Mouse (Mus musculus): ENCODE measurements around the gene Serpinb1a.
A peak's percentile ranks its signal among the peaks of the same experiment; 100 is the strongest.
"Not testable (repeated sequence)": the region's sequence is repeated elsewhere in the genome, so short reads cannot be mapped to it uniquely, and the experiment has no call there.

The Serpinb1a gene

DNA sequence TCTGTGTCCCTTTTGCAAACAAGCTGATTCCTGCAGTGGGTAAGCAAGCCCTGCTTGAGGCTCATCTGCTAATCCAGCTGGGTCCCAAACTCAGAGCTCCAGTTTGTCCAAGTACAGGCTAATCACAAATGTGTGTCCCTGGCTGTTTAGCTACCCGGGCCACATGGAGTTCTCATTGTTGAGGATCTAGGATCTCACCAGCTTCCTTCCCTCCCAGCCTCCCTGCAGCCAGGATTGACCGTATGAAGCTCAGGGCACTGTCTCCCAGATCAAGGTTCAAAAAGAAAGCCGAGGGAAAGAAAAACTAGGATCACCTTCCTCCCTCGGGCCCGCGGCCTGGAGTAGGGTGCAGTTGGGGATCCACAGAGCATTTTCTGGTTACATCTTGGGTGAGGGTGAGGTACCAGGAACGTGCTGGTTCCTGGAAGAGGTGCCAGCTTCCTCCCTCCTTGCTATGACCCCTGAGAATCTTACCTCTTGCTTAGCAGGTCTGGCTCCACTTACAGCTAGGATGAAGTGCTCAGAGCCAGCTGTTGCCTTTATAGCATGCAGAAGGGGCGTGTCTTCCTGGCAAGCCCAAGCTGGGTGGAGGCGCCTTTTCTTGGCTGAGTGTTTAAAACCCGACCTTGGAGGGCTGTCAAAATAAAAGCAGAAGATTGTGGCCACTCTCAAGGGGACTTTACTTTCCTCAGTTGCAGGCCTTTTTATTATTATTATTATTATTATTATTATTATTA, at the start of gene Serpinb1a:
Gene Serpinb1a (minus strand): TSS at position 518 of the 737 bp plus-strand sequence.
- DNase-seq (ENCODE audit: low spot score in 2 of 2) = no peak

DNA sequence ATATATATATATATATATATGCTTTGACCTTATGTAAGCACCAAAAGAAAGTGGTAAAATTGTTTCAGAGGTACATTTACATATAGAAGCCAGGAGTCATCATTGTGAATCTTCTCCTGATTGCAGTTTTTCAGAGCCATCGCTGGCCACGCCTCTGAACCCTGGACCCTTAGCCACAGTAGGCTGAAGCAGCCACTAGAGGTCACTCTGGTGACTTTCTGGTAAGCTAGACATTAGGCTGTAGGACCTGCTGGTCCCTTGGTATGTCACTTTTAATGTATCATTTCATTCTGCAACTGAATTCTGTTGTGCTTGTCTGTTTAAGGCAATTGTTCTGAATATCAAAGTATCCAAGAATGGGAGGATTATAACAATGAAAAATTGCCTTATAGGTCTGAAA, 49.7 kb upstream of the Serpinb1a start:
- DNase-seq (ENCODE audit: low spot score in 2 of 2) = no peak

DNA sequence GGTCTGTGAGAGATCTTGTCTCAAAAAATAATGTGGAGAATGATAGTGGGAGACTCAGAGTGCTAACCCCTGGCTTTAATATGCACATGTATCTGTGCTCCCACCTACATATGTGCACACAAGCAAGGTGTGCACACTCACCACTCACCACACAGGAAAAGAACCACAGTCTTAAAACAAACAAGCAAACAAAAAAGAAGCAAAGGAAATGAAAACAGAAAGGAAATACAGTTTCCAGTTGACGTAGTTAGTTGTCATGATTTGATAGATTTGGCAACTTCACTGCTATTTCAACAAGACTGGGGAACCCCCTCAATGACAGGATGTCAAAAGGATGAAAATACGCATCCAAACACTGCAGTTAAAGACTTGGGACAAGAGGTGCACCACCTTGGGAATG, 48.1 kb upstream of the Serpinb1a start:
- DNase-seq (ENCODE audit: low spot score in 2 of 2) = not testable (repeated sequence)

DNA sequence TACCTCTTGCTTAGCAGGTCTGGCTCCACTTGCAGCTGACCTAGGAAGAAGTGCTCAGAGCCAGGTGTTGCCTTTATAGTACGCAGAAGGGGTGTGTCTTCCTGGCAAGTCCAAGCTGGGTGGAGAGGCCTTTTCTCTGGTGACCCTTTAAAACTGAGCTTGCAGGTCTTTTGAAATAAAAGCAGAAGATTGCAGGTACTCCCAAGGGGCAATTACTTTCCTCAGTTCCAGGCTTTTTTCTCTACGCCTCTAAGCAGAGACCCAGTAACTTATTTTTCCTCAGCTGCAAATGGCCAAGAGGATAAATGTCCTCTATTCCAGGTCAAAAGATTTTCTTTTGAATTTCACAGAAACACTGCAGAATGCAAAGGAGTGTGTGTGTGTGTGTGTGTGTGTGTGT, 47.1 kb upstream of the Serpinb1a start, which contains the start of gene Serpinb1c:
Gene Serpinb1c (minus strand): TSS at position 101 of the 400 bp plus-strand sequence.
- DNase-seq (ENCODE audit: low spot score in 2 of 2) = no peak

DNA sequence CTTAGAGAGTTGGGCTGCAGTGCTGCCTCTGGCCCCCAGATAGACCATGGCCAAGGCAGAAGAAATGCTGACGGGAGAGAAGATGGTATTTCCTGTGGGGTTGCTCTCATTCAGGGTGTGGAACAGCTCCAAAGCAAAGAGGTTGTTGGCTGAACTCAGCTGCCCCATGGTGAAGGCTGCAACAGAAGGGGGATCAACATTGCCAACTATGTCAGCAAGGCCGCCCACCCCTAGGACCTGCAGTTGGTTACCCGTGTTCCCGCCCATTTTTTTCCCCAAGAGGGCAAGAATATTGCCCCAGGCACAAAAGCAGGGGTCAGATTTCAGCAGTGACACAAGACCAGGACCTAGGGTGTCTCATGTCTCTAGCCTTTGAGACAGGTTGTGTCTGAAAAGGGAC, 45.9 kb upstream of the Serpinb1a start:
- DNase-seq (ENCODE audit: low spot score in 2 of 2) = no peak

DNA sequence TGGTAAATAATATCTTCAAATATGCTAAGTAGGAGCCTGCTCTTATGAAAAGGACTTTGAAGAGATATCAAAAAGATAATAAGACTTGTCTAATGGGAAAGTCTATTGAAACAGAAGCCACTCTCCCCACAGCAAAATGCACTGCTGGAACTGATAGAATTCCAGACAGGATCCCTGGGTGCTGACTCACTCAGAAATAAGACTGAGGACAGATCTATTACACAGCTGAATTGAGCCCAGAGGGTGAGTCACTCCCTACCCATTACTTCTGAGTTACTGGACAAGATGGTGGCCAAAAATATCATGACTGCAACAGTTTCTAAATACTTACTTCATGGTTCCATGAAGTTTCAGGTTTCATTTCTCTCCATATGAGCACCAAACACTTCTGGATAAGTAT, 33.8 kb upstream of the Serpinb1a start:
- no peak for DNase-seq (ENCODE audit: low spot score in 2 of 2)

DNA sequence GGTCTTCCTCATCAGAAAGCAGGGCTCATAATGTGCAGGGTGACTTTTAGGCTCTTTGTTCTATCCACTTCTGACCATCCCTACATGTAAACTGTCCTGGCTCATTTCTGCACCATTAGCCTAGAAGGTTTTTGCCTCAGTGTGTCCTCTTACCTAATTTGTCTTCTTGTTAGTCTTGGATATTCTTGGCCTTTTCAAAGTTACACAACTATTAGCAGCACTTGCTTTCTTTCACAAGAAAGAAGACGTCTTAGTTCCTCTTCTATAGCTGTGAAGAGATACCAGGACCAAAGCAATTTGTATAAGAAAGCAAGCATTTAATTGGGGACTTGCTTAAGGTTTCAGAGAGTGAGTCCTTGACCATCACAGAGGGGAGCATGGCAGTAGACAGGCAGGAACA, 22.9 kb upstream of the Serpinb1a start:
- no peak for DNase-seq (ENCODE audit: low spot score in 2 of 2)

DNA sequence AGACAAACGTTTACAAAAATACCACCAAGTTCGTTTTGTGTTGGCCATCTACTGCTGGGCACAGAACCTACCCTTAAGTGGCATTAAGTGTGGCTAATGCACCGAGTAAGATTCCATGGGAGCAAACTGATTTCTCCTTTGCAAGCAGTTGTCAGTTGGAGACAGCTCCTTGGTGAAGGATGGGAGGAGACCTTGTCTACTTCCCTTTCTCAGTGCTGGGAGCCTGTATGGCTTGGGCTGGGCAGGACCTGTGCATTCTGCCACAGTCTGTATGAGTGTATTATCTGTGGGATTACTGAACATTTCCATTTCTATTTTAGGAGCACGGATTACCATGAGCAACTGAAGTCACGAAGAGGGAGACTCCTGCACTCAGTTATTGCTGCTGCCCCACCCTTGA, 17.9 kb upstream of the Serpinb1a start:
- DNase-seq (ENCODE audit: low spot score in 2 of 2) = no peak

DNA sequence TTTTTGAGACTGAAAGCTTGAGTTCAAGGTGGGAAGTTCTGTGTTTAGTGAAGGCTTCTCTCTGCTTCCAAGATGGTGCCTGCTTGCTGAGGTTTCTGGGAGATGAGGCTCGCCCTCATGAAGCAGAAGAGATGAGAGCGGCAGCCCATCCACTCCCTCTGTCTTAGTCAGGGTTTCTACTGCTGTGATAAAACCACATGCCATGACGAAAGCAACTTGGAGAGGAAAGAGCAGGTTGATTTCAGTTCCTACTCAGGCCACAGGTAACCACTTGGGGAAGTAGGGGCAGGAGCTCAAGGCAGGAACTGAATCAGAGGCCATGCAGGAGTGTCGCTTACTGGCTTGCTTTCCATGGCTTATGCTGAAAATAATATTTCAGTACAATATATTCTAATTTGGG, 17.2 kb upstream of the Serpinb1a start:
- not testable (repeated sequence) for DNase-seq (ENCODE audit: low spot score in 2 of 2)

DNA sequence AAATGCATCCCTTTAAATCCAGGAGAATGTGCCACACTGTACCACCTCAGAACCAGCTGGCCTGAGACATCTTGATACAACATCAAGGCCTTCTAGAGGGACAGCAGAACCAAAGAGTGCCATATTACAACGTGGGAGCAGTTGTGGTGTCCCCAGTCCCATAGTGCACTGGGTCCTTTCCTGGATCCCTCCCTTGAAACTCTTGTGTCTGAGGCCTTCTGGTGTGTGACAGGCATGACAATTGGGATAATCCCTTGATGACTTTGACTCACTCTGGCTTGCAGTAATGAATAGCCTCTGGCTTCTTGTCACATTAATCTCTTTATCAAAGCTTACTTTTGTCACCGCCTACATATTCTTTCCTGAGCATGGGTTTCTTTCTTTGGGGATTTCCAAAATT, 16.0 kb upstream of the Serpinb1a start:
- no peak for DNase-seq (ENCODE audit: low spot score in 2 of 2)

DNA sequence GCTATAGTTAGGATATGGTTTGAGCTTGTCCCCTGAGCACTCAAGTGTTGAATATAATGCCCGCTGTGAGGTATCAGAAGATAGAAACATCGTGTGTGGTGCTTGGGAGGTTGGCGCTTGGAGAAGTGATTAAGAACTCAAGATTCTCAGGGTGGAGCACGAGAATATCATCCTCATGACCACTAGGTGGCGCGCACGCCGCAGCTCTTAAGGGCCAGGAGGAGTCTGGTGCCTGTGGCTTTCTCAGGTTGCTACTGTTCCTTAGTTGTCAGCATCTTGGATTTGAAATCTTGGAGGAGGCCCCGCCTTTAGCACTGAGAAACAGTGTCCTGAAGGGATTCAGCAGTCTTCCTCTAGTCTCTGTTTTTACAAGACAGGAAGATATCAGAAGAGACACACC, 15.5 kb upstream of the Serpinb1a start:
- DNase-seq (ENCODE audit: low spot score in 2 of 2) = peak; percentile 22 to 70

DNA sequence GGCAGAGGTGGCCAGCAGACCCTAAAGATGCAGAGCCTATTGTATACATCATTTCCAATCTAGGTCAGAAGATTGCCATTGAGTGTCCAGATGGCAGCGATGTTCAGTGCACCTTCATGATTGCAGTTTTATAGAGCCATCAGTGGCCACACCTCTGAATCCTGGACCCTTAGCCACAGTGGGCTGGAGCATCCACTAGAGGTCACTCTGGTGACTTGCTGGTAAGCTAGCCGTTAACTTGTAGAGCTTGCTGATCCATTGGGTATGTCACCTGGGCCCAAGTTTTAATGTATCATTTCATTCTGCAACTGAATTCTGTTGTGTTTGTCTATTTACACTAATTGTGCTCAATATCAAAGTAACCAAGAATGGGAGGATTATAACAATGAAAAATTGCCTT, 14.6 kb upstream of the Serpinb1a start:
- no peak for DNase-seq (ENCODE audit: low spot score in 2 of 2)

DNA sequence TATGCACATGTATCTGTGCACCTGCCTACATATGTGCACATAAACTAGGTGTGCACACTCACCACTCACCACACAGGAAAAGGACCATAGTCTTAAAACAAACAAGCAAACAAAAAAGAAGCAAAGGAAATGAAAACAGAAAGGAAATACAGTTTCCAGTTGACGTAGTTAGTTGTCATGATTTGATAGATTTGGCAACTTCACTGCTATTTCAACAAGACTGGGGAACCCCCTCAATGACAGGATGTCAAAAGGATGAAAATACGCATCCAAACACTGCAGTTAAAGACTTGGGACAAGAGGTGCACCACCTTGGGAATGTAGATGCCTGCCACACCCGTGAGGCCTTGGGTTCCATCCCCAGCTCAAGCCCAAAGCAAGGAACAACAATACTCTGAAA, 13.5 kb upstream of the Serpinb1a start:
- not testable (repeated sequence) for DNase-seq (ENCODE audit: low spot score in 2 of 2)

DNA sequence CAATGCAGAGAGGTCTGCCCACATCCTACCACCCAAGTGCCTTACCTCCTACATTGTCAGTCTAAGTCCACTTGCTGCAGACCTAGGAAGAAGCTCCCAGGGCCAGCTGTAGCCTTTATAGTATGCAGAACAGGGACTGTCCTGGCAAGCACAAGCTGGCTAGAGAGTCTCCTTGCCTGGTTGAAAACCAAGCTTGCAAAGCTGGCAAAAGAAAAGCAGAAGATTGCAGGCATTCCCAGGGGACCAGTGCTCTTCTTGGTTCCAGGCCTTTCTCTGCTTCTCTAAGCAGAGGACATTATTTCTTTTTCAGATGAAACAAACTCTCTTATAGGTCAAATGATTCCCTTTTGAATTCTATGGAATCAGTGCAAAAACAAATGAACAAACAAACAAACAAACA, 12.5 kb upstream of the Serpinb1a start:
- no peak for DNase-seq (ENCODE audit: low spot score in 2 of 2)

DNA sequence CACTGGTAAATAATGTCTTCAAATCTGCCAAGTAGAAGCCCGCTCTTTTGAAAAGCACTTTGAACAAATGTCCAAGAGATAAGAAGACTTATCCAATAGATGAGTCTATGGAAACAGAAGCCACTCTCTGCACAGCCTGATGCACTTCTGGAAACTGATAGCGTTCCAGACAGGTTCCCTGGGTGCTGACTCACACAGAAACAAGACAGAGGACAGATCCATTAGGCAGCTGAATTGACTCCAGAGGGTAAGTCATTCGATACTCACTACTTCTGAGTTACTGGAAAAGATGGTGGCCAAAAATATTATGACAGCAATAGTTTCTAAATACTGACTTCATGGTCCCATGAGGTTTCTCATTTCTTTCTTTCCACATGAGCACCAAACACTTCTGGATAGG, 9.8 kb upstream of the Serpinb1a start:
- DNase-seq (ENCODE audit: low spot score in 2 of 2) = no peak

DNA sequence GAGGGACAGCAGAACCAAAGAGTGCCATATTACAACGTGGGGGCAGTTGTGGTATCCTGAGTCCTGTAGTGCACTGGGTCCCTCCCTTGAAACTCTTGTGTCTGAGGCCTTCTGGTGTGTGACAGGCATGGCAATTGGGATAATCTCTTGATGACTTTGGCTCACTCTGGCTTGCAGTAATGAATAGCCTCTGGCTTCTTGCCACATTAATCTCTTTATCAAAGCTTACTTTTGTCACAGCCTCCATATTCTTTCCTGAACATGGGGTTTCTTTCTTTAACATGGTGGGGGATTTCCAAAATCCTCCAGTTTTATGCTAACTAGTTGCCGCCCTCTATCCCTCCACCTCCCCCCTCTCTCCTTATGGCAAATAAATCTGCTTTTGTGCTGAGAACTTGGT, 2.1 kb upstream of the Serpinb1a start:
- no peak for DNase-seq (ENCODE audit: low spot score in 2 of 2)

DNA sequence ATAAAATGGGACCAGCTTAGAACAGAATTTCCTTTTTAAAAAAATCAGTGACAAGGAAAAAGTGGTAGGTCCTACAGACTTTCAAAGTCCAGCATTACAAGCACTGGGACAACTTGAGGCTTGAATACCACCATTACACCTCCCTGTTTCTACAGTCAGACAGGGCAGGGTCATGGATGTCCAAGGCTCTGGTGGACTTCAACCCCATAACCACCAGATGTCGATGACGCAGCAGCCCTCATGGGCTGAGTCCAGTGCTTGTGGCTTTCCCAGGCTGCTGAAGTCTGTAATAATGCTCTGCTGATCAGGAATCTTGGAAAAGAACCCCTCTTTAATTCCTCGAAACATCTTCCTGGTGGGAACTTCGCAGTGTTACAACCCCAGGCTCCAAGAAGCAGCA, 1.6 kb upstream of the Serpinb1a start:
- no peak for DNase-seq (ENCODE audit: low spot score in 2 of 2)

DNA sequence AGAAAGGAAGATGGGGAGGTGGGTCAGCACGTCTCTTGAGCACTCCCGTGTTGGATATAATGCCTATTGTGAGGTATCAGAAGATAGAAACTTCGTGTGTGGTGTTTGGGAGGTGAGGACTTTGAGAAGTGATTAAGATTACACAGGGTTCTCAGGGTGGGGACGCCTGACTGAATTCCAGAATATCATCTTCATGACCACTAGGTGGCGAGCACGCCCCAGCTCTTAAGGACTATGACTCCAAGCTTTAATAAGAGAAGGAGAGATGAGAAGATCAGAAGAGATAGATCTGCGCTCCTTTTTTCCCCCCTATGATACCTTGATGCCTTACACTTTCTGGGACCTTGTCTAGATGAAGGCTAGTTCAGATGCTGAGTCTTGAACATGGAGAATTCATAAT, 982 bp upstream of the Serpinb1a start:
- DNase-seq (ENCODE audit: low spot score in 2 of 2) = peak in 1 of 2 experiments; percentile 32

DNA sequence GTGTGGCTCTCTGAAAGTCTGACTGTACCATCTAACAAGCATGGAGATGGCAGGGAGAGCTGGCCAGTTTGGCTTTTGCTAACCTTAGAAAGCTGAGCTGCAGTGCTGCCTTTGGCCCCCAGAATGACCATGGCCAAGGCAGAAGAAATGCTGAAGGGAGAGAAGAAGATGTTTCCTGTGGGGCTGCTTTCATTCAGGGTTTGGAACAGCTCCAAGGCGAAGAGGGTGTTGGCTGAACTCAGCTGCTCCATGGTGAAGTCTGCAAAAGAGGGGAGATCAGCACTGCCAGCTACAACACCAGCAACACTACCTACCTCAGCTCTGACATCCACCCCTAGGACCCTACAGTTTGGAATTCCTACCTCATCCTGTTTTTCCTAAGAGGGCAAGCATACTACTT, 829 bp downstream of the Serpinb1a start:
- DNase-seq (ENCODE audit: low spot score in 2 of 2) = no peak

DNA sequence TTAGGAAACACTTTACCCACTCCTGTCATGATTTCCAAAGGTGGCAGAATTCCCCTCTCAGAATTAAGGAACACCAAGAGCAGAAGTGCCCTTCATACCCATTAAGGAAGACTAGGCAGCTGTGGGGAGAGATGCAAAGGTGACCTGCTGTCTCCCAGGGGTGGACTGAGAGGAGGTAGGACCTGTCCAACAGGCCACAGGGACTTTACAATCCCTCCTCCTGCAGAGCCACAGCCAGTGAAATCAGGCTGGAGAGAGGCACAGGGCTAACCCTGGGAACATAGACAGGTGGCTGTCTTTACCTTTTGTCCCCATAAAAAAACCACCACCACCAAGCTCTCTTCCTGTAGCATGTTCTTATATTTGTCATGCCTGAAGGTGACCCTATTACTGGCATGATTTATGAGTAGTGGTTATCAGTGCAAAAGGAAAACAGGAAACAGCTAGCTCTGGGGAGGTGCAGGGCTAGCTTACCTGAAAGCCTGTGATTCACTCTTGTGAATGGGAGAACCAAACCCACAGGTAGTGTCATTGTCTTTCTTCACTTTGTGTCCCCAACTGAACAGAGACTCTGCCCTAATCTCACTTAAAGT, 1.4 kb downstream of the Serpinb1a start:
- DNase-seq (ENCODE audit: low spot score in 2 of 2) = no peak

DNA sequence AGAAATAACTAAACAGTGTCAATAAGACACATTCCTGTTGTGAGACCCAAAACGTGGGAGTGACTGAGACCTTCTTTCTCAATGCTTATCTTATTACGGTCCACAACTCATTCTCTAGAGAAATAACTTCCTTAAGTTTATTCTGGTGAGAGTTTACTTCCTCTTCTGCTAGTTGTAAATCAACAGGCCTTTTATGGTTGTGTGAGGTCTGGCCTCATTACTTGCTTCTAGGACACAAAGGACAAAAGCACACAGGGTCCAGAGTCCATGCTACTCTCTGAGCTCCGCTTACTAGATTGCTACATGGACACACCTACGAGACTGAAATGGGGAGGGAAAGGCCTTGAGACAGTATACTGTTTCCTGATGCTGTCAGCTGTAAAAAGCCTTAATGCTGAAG, 1.9 kb downstream of the Serpinb1a start:
- DNase-seq (ENCODE audit: low spot score in 2 of 2) = no peak

DNA sequence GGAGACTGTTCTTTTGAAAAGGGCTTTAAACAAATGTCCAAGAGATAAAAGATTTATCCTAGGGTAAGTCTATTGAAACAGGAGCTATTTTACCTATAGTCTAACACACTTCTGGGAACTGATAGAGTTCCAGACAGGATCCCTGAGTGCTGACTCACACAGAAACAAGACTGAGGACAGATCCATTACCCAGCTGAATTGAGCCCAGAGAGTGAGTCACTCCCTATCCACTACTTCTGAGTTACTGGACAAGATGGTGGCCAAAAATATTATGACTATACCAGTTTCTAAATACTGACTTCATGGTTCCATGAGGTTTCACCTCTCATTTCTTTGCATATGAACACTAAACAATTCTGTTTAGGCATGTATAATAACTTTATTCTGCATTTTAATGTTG, 4.8 kb downstream of the Serpinb1a start:
- DNase-seq (ENCODE audit: low spot score in 2 of 2) = no peak

DNA sequence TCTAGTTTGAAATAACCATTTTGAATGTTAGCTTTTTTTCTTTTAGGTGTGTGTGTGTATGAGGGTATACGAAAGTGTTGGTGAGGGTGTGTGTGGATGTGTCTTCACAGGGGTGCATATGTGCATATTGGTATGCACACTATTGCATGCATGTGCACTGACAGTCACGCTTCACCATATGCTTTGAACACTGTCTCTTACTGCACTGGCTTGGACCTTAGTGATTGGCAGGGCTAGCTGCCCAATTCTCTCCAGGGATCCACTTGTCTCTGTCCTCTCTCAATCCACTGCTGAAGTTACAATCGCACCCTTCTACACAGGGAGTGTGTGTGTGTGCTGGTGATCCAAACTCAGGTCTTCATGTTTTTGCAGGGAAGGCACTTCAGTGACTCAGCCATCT, 9.6 kb downstream of the Serpinb1a start:
- DNase-seq (ENCODE audit: low spot score in 2 of 2) = no peak

DNA sequence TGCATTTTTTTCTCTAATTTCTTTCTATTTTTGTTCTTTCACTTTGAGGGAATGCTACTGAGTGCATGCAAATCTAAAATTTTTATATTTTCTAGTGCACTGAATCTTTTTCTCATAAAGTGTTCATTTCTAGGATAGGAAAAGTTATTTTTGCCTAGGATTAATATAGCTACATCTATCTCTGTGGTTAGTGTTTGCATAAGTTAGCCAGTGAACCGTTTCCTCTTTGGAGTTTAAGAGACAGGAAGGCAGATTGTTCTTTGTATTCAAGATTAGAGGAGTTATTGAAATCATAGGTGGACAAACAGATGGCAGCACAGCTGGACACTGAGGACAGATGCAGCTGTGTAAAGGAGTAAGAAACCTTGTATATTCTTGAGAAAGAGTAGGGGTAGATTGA, 11.7 kb downstream of the Serpinb1a start:
- no peak for DNase-seq (ENCODE audit: low spot score in 2 of 2)

Data from frontal cortex, postnatal 10 days (tissue).